Mouse (Mus musculus) CD8-positive naive resting alpha-beta T cell, adult 2 months (primary cell): Measurements from ENCODE around the gene Lrfn4.
"Not testable (repeated sequence)": the region's sequence is repeated elsewhere in the genome, so short reads cannot be mapped to it uniquely, and the experiment has no call there.

ENCODE experiments used
- DNase-seq, 2 experiments: peaks; one replicate each; pipeline ENCODE4 v3.0.0; 2022; ENCODE audit warnings: low read depth in 2 of 2, low spot score in 2 of 2

Lrfn4 gene

GRCm38 (mm10) chr19:4612181-4612961 is 3.1 kb downstream of the Lrfn4 start:
- DNase-seq = no peak

GRCm38 (mm10) chr19:4610109-4610508 is 5.4 kb downstream of the Lrfn4 start:
- no peak for DNase-seq

- no peak for DNase-seq
Measured at GRCm38 (mm10) chr19:4608511-4608910, 7.0 kb downstream of the Lrfn4 start.

DNA sequence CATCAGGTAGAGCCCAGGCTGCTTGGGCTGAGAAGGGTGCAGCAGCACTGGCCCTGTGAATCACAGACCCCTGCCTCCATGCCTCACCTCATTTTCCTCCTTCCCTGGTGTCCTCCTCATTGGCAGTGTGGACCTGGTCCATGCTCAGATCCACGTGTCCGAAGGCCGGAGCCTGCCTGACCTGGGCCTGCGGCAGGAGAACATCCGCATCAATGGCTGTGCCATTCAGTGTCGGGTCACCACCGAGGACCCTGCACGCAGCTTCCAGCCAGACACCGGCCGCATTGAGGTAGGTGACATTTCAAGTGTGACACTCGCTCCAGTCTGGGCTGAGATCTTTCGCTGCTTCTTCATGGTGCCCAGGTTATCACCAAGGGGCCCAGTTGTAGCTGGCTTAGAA is 8.1 kb downstream of the Lrfn4 start:
- no peak for DNase-seq

GRCm38 (mm10) chr19:4605654-4606053 is 9.8 kb downstream of the Lrfn4 start:
- no peak for DNase-seq

GRCm38 (mm10) chr19:4603801-4604723 is 11.4 kb downstream of the Lrfn4 start:
- DNase-seq = no peak

DNA sequence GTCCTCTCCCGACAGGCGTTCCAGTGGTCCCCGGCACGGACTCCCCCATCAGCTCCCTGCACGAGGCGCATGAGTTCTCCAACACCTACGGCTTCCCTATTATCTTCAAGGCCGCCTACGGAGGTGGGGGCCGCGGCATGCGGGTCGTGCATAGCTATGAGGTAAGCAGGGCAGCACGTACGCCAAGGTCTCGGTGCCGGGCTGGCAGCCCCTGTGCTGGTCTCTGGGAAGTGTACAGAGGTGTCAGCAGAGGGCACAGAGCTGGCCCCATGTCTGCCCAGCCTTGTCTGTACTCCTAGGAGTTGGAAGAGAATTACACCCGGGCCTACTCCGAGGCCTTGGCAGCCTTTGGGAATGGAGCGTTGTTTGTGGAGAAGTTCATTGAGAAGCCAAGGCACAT is 13.0 kb downstream of the Lrfn4 start:
- no peak for DNase-seq

GRCm38 (mm10) chr19:4596071-4596470 is 19.4 kb downstream of the Lrfn4 start:
- no peak for DNase-seq

DNA sequence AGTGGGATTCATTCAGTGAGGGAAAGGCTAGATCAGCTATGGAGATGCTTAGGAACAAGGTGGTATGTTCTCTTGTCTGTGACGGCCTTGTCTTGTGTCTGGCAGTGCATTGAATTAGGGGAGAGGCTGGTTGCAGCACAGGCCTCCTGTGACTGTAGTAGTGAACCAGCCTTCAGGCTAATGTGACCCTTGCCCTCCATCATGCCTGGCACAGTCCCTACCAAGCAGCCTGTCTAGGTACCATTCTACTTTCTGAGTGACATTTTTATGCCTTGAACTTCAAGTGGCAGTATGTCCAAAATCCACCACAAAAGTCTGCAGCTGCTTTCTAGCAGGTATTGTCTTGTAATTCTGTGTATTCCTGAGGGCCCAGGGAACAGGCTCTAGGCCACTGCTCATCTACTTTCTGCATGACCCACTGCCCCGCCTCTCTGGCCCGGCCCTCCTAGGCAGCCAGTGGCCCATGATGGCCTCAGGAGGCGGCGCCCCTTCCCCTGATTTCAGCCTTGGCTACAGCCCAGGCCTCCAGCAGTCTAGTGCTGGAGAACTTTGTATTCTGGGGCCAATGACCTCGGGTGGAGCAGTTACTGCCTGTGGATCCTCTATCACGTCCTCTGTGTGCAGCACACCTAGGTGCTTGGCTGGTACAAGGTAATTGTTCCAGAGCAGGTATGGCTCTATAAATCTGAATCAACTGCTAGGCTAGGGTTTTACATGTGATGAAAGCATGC is 21.5 kb downstream of the Lrfn4 start:
- DNase-seq = no peak

- no peak for DNase-seq
Measured at GRCm38 (mm10) chr19:4590025-4590424, 25.4 kb downstream of the Lrfn4 start.

DNA sequence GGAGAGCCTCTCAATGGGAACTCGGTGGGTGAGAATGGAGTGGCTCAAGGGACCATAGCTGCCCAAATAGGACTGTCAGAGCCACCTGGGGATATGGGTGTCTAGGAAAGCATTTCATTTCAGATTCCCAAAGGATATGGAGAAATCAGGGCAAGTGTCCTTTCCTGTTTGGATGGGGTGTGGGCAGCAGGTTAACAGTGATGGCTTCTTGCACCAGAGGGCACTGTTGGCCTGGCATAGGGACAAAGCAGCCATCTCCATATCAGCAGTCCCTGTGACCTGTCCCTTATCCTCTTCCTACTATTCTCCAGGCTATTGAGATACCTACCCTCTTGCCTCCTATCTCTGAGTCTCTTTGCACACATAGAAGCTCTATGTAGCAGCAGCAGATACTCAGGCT is 26.4 kb downstream of the Lrfn4 start:
- no peak for DNase-seq

- DNase-seq = no peak
Measured at GRCm38 (mm10) chr19:4588430-4588829, 27.0 kb downstream of the Lrfn4 start.

- no peak for DNase-seq
Measured at GRCm38 (mm10) chr19:4587426-4587825, 28.0 kb downstream of the Lrfn4 start.

- DNase-seq = not testable (repeated sequence)
Measured at GRCm38 (mm10) chr19:4586783-4587182, 28.7 kb downstream of the Lrfn4 start.

DNA sequence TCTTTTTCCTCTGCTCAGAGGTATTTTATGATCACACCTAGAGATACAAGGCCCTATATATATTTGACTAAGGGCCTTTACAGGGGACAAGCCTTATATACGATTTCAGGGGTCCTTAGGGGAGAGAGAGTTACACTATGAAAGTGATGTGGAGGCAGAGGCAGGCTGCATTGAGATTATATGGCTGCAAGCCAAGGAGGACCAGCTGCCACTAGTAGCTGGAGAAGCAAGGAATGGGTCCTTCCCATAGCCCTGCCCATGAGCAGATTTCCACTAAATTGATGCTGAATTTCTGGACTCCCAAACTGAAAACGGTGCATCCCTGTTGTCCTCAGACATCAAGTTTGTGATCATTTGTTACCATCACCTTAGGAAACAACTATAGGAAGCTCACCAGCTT is 31.6 kb downstream of the Lrfn4 start:
- DNase-seq = no peak

DNA sequence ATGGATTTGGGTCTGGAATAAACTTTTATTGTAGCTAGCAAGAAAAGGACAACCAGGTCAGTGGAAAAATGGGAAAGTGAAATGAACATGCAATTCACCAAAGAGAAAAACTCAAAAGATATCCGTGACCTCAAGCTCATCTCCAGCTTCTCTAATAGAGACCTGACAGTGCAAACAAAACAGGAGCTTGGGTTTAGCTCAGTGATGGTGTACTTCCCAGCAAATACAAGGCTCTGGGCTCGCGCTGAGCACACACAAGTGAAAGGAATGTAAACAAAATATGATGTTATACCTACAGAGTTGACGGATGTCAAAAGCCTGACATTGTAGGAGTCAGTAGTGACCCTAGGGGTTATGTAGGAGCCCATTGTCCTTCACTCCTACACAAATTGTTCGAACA is 36.2 kb downstream of the Lrfn4 start:
- no peak for DNase-seq

GRCm38 (mm10) chr19:4578799-4579198 is 36.7 kb downstream of the Lrfn4 start:
- no peak for DNase-seq

DNA sequence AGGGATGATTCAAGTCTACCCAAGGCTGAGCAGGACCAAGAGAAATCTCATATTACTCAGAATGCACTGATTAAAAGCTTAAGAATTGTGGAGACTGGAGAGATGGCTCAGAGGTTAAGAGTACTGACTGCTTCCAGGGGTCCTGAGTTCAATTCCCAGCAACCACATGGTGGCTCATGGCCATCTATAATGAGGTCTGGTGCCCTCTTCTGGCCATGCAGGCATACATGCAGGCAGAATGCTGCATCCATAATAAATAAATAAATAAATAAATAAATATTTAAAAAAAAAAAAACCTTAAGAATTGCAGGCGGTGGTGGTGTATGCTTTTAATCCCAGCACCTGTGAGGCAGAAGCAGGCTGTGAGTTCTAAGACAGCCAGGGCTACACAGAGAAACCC is 42.2 kb downstream of the Lrfn4 start:
- DNase-seq = no peak

DNA sequence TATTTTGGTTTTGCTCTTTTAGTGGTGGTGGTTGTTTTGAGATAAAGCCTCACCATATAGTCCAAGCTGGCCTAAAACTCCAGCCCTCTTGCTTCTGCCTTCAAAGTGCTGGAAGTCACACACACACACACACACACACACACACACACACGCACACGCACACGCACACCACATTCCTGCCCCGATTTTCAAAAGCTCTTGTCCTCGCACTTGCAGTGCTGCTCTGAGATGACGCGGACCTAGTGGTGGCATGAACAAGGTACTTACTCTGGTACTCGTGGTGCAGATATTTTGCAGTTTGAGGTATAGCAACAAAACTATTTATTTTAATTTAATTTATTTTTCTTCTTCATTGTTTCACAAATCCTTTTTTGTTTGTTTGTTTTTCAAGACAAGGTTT is 43.0 kb downstream of the Lrfn4 start:
- DNase-seq = no peak

GRCm38 (mm10) chr19:4572061-4572460 is 43.4 kb downstream of the Lrfn4 start:
- no peak for DNase-seq

GRCm38 (mm10) chr19:4571658-4572057 is 43.8 kb downstream of the Lrfn4 start:
- DNase-seq = no peak

DNA sequence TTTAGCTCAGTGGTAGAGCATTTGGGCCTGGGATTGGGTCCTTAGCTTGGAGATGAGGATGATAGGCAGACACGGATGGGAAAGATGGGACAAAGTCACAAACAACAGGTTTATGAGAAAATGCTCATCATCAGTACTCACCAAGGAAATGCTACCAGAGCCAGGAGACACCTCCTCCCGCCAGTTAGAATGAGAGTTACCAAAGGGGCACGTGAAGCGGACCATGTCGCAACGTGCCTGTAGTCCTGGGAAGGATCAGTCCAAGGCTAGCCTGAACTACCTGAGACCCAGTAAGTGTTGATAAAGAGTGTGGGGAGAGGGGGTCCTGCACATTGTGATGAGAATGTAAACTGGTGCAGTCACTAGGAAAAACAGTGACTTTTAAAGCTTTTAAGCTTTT is 44.7 kb downstream of the Lrfn4 start:
- DNase-seq = no peak
